Mouse (Mus musculus): ENCODE measurements around the gene Olfr92. TPM values are rescaled to one million over a fixed set of nuclear protein-coding genes. Genes with fewer than 3 reads are reported as not detected.

The Olfr92 gene
- polyA plus RNA-seq, 1 experiment: not detected

DNA sequence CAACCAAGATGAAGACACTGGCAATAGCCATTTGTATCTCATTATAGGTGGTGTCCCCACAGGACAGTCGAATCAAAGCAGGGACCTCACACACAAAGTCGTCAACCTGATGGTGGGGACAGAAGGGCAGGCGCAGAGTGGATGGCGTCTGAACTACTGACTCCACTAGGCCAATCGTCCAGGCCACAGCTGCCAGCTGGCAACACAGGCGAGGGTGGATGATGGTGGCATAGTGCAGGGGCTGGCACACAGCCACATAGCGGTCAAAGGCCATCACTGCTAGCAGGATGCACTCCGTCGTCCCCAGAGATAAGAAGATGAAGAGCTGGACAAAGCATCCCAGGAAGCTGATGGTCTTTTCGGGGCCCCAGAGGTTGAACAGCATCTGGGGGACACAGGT lies 34.3 kb downstream of the Olfr92 start:
- 58% methylated on average over 10 of the region's 10 CpGs for WGBS
- Histone ChIP-seq H3K4me3 (ENCODE audit: insufficient read depth, low read depth, low read length) (no peak overlapping the region), H3K36me3 (ENCODE audit: control insufficient read depth, insufficient read depth, low read length) (no peaks in the 10 kb centered on the region), H3K27ac (ENCODE audit: insufficient read depth, low read depth, low read length) (no peak overlapping the region), H3K4me1 (ENCODE audit: control insufficient read depth, insufficient read depth, low read length) (no peaks in the 10 kb centered on the region), H3K27me3 (replicated peaks; ENCODE audit: control insufficient read depth, insufficient read depth, low read length) (no peaks in the 10 kb centered on the region)
- TF ChIP-seq POLR2A (IDR thresholded peaks at IDR 0.05; ENCODE audit: low read depth, low read length) (no peak), CTCF (conservative IDR thresholded peaks at IDR 0.05; ENCODE audit: insufficient read depth, insufficient read length, low read depth, low read length) (no peak)
- no peak for DNase-seq

DNA sequence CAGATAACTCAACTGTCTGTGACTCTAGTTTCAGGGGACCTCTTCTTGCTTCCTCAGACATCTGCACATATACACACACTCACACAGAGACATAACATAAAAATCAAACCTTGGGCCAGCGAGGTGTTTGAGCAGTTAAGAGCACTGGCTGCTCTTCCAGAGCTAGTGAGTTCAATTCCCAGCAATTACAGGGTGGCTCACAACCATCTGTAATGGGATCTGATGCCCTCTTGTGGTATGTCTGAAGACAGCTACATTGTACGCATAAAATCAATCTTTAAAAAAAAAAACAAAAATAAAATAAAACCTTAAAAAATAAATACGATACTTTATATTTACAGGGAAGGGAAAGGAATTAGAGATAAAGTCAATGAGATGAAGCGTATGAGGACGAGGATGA lies 35.3 kb downstream of the Olfr92 start:
- WGBS: 66% methylated on average over 5 of the region's 5 CpGs
- no peak for DNase-seq
- H3K27ac ChIP-seq (ENCODE audit: insufficient read depth, low read depth, low read length): no peak overlapping the region
- no peaks in the 10 kb centered on the region for H3K27me3 ChIP-seq (replicated peaks; ENCODE audit: control insufficient read depth, insufficient read depth, low read length)
- no peaks in the 10 kb centered on the region for H3K36me3 ChIP-seq (ENCODE audit: control insufficient read depth, insufficient read depth, low read length)
- 0 out of 2 replicates have a peak, but pooled peaks cover 2% of the 10 kb centered on the region for H3K4me1 ChIP-seq (ENCODE audit: control insufficient read depth, insufficient read depth, low read length)
- no peak for TF ChIP-seq POLR2A (IDR thresholded peaks at IDR 0.05; ENCODE audit: low read depth, low read length)
- no peak for TF ChIP-seq CTCF (conservative IDR thresholded peaks at IDR 0.05; ENCODE audit: insufficient read depth, insufficient read length, low read depth, low read length)
- H3K4me3 ChIP-seq (ENCODE audit: insufficient read depth, low read depth, low read length): no peak overlapping the region

GRCm38 (mm10) chr17:37083327-37083726 lies 36.6 kb downstream of the Olfr92 start:
- H3K27ac ChIP-seq (ENCODE audit: insufficient read depth, low read depth, low read length): no peak overlapping the region
- WGBS: 3% methylated on average over 8 of the region's 8 CpGs
- DNase-seq: peak; percentile 51

DNA sequence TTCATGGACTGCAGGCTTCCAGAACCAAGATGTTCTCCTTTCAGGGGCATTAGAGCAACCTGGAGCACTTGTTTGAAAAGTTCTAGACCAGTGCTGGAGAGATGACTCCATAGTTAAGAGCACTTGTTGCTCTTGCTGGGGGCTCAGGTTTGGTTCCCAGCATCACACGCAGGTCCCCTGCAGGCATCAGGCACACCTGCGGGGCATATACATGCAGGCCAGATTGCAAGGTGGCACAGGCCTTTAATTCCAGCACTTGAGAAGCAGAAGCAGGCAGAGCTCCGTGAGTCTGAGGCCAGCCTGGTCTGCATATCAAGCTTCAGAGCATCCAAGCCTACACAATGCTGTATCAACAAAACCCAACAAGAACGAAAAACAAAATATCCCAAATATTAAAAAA lies 38.2 kb downstream of the Olfr92 start:
- DNase-seq: no peak
- 90% methylated on average over 4 of the region's 4 CpGs for WGBS
- TF ChIP-seq CTCF (conservative IDR thresholded peaks at IDR 0.05; ENCODE audit: insufficient read depth, insufficient read length, low read depth, low read length): no peak
- no peak for TF ChIP-seq POLR2A (IDR thresholded peaks at IDR 0.05; ENCODE audit: low read depth, low read length)

More at GRCm38 (mm10) chr17:37083327-37083726, 36.6 kb downstream of the Olfr92 start:
- 0 out of 2 replicates have a peak, but pooled peaks cover 2% of the 10 kb centered on the region for H3K4me1 ChIP-seq (ENCODE audit: control insufficient read depth, insufficient read depth, low read length)
- H3K27me3 ChIP-seq (replicated peaks; ENCODE audit: control insufficient read depth, insufficient read depth, low read length): no peaks in the 10 kb centered on the region
- no peak for TF ChIP-seq POLR2A (IDR thresholded peaks at IDR 0.05; ENCODE audit: low read depth, low read length)
- TF ChIP-seq CTCF (conservative IDR thresholded peaks at IDR 0.05; ENCODE audit: insufficient read depth, insufficient read length, low read depth, low read length): peak; percentile 82
- H3K36me3 ChIP-seq (ENCODE audit: control insufficient read depth, insufficient read depth, low read length): no peaks in the 10 kb centered on the region
- no peak overlapping the region for H3K4me3 ChIP-seq (ENCODE audit: insufficient read depth, low read depth, low read length)

DNA sequence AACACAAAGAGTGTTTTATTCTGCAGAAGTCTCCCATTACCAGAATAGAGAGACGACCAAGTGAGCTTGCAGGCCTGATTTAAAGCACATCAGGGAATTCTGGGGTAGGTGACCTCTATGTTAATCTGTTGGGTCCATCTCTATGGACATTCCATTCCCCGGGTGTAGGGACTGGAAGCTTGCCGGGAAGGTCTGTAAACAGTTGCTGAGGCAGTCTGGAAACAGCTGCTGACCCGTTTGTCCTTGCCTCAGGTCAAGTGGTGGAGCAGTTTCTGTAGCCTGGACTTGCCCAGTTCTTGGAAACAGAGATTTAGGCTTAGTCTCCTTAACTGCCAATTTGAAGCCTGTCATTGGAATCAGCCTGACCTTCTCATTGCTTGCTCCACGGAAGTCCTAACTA lies 39.8 kb downstream of the Olfr92 start:
- Histone ChIP-seq H3K27me3 (replicated peaks; ENCODE audit: control insufficient read depth, insufficient read depth, low read length) (no peaks in the 10 kb centered on the region), H3K4me1 (ENCODE audit: control insufficient read depth, insufficient read depth, low read length) (0 out of 2 replicates have a peak, but pooled peaks cover 2% of the 10 kb centered on the region), H3K27ac (ENCODE audit: insufficient read depth, low read depth, low read length) (0 out of 2 replicates have a peak overlapping the region, but pooled peaks have one; percentile 34), H3K36me3 (ENCODE audit: control insufficient read depth, insufficient read depth, low read length) (no peaks in the 10 kb centered on the region; the same call in 1 of the 2 replicates), H3K4me3 (ENCODE audit: insufficient read depth, low read depth, low read length) (no peak overlapping the region)
- WGBS: 11% methylated on average over 5 of the region's 5 CpGs
- peak; percentile 67 for DNase-seq
- TF ChIP-seq CTCF (conservative IDR thresholded peaks at IDR 0.05; ENCODE audit: insufficient read depth, insufficient read length, low read depth, low read length): no peak
- TF ChIP-seq POLR2A (IDR thresholded peaks at IDR 0.05; ENCODE audit: low read depth, low read length): no peak

More for the DNA sequence above, 38.2 kb downstream of the Olfr92 start:
- Histone ChIP-seq H3K36me3 (ENCODE audit: control insufficient read depth, insufficient read depth, low read length) (no peaks in the 10 kb centered on the region), H3K27ac (ENCODE audit: insufficient read depth, low read depth, low read length) (no peak overlapping the region), H3K4me3 (ENCODE audit: insufficient read depth, low read depth, low read length) (no peak overlapping the region), H3K27me3 (replicated peaks; ENCODE audit: control insufficient read depth, insufficient read depth, low read length) (no peaks in the 10 kb centered on the region), H3K4me1 (ENCODE audit: control insufficient read depth, insufficient read depth, low read length) (0 out of 2 replicates have a peak, but pooled peaks cover 2% of the 10 kb centered on the region)

DNA sequence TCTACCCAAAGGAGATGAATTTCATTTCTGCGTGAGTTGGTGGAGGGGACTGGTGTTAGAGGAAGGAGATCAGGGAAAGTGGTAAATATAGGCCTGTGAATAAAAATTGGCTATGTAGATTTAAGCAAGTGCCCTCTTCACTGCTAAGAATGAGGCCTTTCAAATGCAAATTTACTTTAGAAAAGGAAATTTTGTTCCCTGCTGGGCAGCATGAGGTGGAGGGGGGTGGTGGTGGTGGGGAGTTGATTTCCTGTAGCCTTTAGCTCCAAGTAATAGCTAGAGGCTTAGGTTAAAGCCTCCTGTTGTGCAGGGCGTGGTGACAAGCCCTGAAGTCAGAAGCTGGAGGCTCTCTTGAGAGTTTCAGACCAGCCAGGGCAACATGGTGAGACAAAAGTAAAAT lies 40.9 kb downstream of the Olfr92 start:
- 61% methylated on average over 2 of the region's 2 CpGs for WGBS
- Histone ChIP-seq H3K4me1 (ENCODE audit: control insufficient read depth, insufficient read depth, low read length) (0 out of 2 replicates have a peak, but pooled peaks cover 2% of the 10 kb centered on the region), H3K4me3 (ENCODE audit: insufficient read depth, low read depth, low read length) (no peak overlapping the region), H3K27ac (ENCODE audit: insufficient read depth, low read depth, low read length) (no peak overlapping the region), H3K27me3 (replicated peaks; ENCODE audit: control insufficient read depth, insufficient read depth, low read length) (no peaks in the 10 kb centered on the region), H3K36me3 (ENCODE audit: control insufficient read depth, insufficient read depth, low read length) (no peaks in the 10 kb centered on the region; the same call in none of the 2 replicates)
- DNase-seq: no peak
- TF ChIP-seq CTCF (conservative IDR thresholded peaks at IDR 0.05; ENCODE audit: insufficient read depth, insufficient read length, low read depth, low read length) (no peak), POLR2A (IDR thresholded peaks at IDR 0.05; ENCODE audit: low read depth, low read length) (no peak)

GRCm38 (mm10) chr17:37078193-37078592 lies 41.7 kb downstream of the Olfr92 start:
- 0 out of 2 replicates have a peak, but pooled peaks cover 2% of the 10 kb centered on the region for H3K4me1 ChIP-seq (ENCODE audit: control insufficient read depth, insufficient read depth, low read length)
- no peak overlapping the region for H3K27ac ChIP-seq (ENCODE audit: insufficient read depth, low read depth, low read length)
- H3K36me3 ChIP-seq (ENCODE audit: control insufficient read depth, insufficient read depth, low read length): no peaks in the 10 kb centered on the region; the same call in none of the 2 replicates
- WGBS: 65% methylated on average over 1 of the region's 1 CpGs
- TF ChIP-seq POLR2A (IDR thresholded peaks at IDR 0.05; ENCODE audit: low read depth, low read length): no peak
- no peak for TF ChIP-seq CTCF (conservative IDR thresholded peaks at IDR 0.05; ENCODE audit: insufficient read depth, insufficient read length, low read depth, low read length)
- H3K4me3 ChIP-seq (ENCODE audit: insufficient read depth, low read depth, low read length): no peak overlapping the region
- no peak for DNase-seq
- H3K27me3 ChIP-seq (replicated peaks; ENCODE audit: control insufficient read depth, insufficient read depth, low read length): no peaks in the 10 kb centered on the region

All from kidney, adult 2 months (tissue).